Mouse (Mus musculus): ENCODE data around the gene Mrps15. TPM values are rescaled to one million over a fixed set of nuclear protein-coding genes. Genes with fewer than 3 reads are reported as not detected.

The Mrps15 gene
- polyA plus RNA-seq, 1 experiment: 86.8 TPM

DNA sequence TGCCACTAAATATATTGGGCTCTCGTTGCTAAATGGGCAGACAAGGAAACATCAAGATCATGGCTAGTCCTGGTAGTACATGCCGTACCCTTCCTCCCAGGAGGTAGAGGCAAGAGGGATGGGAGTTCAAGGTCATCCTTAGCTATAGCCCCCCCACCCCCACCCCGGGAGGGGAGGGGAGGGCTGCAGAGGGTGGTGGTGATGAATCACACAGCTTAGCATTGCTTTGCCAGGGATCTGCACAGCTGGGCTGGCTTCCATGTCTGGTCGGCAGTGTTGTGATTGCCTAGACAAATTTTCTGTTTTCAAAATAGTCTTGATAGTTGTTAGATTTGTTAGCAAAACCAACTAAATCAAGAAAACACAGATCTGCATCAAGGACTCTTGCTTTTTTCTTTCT is 32.5 kb downstream of the Mrps15 start:
- no peak overlapping the region for H3K4me3 ChIP-seq
- H3K27me3 ChIP-seq (ENCODE audit: control insufficient read depth, insufficient read depth, insufficient read length): no peaks in the 10 kb centered on the region
- H3K4me2 ChIP-seq (ENCODE audit: low read depth): no peak overlapping the region
- no peaks in the 10 kb centered on the region for H3K36me3 ChIP-seq (ENCODE audit: control insufficient read depth, insufficient read depth)
- H3K79me2 ChIP-seq (ENCODE audit: control insufficient read depth, insufficient read depth): no peaks in the 10 kb centered on the region
- no peak overlapping the region for H3ac ChIP-seq (ENCODE audit: control insufficient read depth, insufficient read length)
- TF ChIP-seq REST (IDR thresholded peaks at IDR 0.05; ENCODE audit: insufficient read depth, insufficient read length): no peak
- TF ChIP-seq TCF3 (IDR thresholded peaks at IDR 0.05; ENCODE audit: insufficient read length, low read depth): no peak
- TF ChIP-seq E2F4 (IDR thresholded peaks at IDR 0.05; ENCODE audit: insufficient read depth): no peak
- no peak for TF ChIP-seq MYOG (IDR thresholded peaks at IDR 0.05; ENCODE audit: control insufficient read depth in 1 of 3, insufficient read depth in 1 of 3, insufficient read length in 2 of 3, low read depth in 2 of 3)
- no peak for TF ChIP-seq POLR2A (IDR thresholded peaks at IDR 0.05; ENCODE audit: insufficient read length, low read depth)
- TF ChIP-seq CEBPB (IDR thresholded peaks at IDR 0.05; ENCODE audit: insufficient read depth, poor library complexity, severe bottlenecking): no peak
- no peak for TF ChIP-seq SRF (IDR thresholded peaks at IDR 0.05; ENCODE audit: control insufficient read depth, insufficient read length, low read depth)
- no peak for TF ChIP-seq USF1 (IDR thresholded peaks at IDR 0.05; ENCODE audit: low read depth)
- TF ChIP-seq POLR2AphosphoS2 (IDR thresholded peaks at IDR 0.05; ENCODE audit: insufficient read length, low read depth): no peak
- TF ChIP-seq MAX (IDR thresholded peaks at IDR 0.05; ENCODE audit: low read depth): no peak
- no peak for TF ChIP-seq TCF12 (IDR thresholded peaks at IDR 0.05; ENCODE audit: insufficient read depth, poor library complexity, severe bottlenecking)
- TF ChIP-seq MYOD1 (IDR thresholded peaks at IDR 0.05; ENCODE audit: control insufficient read depth in 1 of 3, insufficient read length in 2 of 3, low read depth in 2 of 3): no peak

DNA sequence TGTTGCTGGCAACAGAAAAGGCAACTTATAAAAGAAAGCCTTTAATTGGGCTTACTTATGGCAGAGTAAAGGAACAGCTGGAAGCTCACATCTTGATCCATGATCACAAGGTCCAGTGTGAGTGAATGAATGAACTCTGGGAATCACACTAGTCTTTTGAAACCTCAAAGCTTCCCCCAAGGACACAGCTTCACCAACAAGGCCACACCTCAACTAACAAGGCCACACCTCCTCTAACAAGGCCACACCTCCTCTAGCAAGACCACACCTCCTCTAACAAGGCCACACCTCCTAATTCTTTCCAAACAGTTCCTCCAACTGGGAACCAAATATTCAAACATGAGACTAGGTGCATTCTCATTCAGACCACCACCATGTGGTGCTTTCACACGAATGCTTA is 34.9 kb downstream of the Mrps15 start:
- H3K27me3 ChIP-seq (ENCODE audit: control insufficient read depth, insufficient read depth, insufficient read length): no peaks in the 10 kb centered on the region
- TF ChIP-seq E2F4 (IDR thresholded peaks at IDR 0.05; ENCODE audit: insufficient read depth): no peak
- H3K4me2 ChIP-seq (ENCODE audit: low read depth): no peak overlapping the region
- H3K4me3 ChIP-seq: no peak overlapping the region
- H3K79me2 ChIP-seq (ENCODE audit: control insufficient read depth, insufficient read depth): no peaks in the 10 kb centered on the region
- H3K36me3 ChIP-seq (ENCODE audit: control insufficient read depth, insufficient read depth): no peaks in the 10 kb centered on the region
- H3ac ChIP-seq (ENCODE audit: control insufficient read depth, insufficient read length): no peak overlapping the region

DNA sequence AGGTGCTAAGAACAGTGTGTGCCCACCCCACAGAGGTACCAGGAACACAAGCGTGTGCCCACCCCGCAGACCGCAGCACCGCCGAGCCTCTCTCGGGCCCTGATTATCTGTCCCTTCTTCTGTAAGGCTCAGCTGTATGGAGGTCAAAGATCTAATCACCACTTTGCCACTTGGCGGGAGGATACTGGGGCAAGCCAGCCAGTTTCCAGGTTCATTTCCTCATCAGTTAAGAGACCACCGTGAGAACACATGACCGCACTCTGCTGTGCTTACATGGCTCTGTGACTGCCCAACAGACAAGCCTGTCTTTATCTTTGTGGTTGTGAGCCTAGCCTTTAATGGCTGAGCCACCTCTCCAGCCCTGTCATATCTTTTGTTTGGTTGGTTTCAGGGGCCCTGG is 36.3 kb downstream of the Mrps15 start:
- no peak overlapping the region for H3K4me3 ChIP-seq
- TF ChIP-seq SRF (IDR thresholded peaks at IDR 0.05; ENCODE audit: control insufficient read depth, insufficient read length, low read depth) (no peak), TCF3 (IDR thresholded peaks at IDR 0.05; ENCODE audit: insufficient read length, low read depth) (no peak), CEBPB (IDR thresholded peaks at IDR 0.05; ENCODE audit: insufficient read depth, poor library complexity, severe bottlenecking) (no peak), E2F4 (IDR thresholded peaks at IDR 0.05; ENCODE audit: insufficient read depth) (no peak), TCF12 (IDR thresholded peaks at IDR 0.05; ENCODE audit: insufficient read depth, poor library complexity, severe bottlenecking) (no peak), USF1 (IDR thresholded peaks at IDR 0.05; ENCODE audit: low read depth) (no peak), POLR2AphosphoS2 (IDR thresholded peaks at IDR 0.05; ENCODE audit: insufficient read length, low read depth) (no peak)
- no peak overlapping the region for H3ac ChIP-seq (ENCODE audit: control insufficient read depth, insufficient read length)
- no peaks in the 10 kb centered on the region for H3K36me3 ChIP-seq (ENCODE audit: control insufficient read depth, insufficient read depth)
- H3K27me3 ChIP-seq (ENCODE audit: control insufficient read depth, insufficient read depth, insufficient read length): no peaks in the 10 kb centered on the region
- H3K4me2 ChIP-seq (ENCODE audit: low read depth): no peak overlapping the region
- H3K79me2 ChIP-seq (ENCODE audit: control insufficient read depth, insufficient read depth): no peaks in the 10 kb centered on the region

DNA sequence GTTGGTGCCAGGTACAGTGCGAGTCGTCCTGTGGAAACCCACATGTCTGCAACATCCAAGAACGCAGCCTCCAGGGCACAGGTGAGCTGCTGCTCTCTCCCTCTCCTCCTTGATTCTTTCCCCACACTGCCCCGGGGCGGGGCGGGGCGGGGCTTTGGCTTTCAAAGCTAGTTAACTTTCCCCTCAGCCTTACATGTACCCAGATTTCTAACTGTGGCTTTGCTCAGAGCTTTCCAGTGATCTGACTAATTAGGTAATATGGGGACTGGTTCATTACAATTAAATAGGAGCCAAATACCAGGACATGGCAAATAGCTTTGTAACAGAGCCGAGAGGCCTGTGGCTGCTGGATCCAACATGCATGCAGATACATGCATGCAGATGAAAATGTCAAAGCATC is 37.7 kb downstream of the Mrps15 start:
- no peak overlapping the region for H3ac ChIP-seq (ENCODE audit: control insufficient read depth, insufficient read length)
- H3K36me3 ChIP-seq (ENCODE audit: control insufficient read depth, insufficient read depth): no peaks in the 10 kb centered on the region
- no peaks in the 10 kb centered on the region for H3K27me3 ChIP-seq (ENCODE audit: control insufficient read depth, insufficient read depth, insufficient read length)
- no peak for TF ChIP-seq MYOD1 (IDR thresholded peaks at IDR 0.05; ENCODE audit: control insufficient read depth in 1 of 3, insufficient read length in 2 of 3, low read depth in 2 of 3)
- no peak for TF ChIP-seq POLR2A (IDR thresholded peaks at IDR 0.05; ENCODE audit: insufficient read length, low read depth)
- no peak for TF ChIP-seq CEBPB (IDR thresholded peaks at IDR 0.05; ENCODE audit: insufficient read depth, poor library complexity, severe bottlenecking)
- TF ChIP-seq TCF12 (IDR thresholded peaks at IDR 0.05; ENCODE audit: insufficient read depth, poor library complexity, severe bottlenecking): no peak
- no peak for TF ChIP-seq POLR2AphosphoS2 (IDR thresholded peaks at IDR 0.05; ENCODE audit: insufficient read length, low read depth)
- TF ChIP-seq E2F4 (IDR thresholded peaks at IDR 0.05; ENCODE audit: insufficient read depth): no peak
- TF ChIP-seq SRF (IDR thresholded peaks at IDR 0.05; ENCODE audit: control insufficient read depth, insufficient read length, low read depth): no peak
- TF ChIP-seq MAX (IDR thresholded peaks at IDR 0.05; ENCODE audit: low read depth): no peak
- no peak for TF ChIP-seq REST (IDR thresholded peaks at IDR 0.05; ENCODE audit: insufficient read depth, insufficient read length)
- TF ChIP-seq USF1 (IDR thresholded peaks at IDR 0.05; ENCODE audit: low read depth): no peak
- H3K4me2 ChIP-seq (ENCODE audit: low read depth): no peak overlapping the region
- no peak overlapping the region for H3K4me3 ChIP-seq
- no peaks in the 10 kb centered on the region for H3K79me2 ChIP-seq (ENCODE audit: control insufficient read depth, insufficient read depth)

DNA sequence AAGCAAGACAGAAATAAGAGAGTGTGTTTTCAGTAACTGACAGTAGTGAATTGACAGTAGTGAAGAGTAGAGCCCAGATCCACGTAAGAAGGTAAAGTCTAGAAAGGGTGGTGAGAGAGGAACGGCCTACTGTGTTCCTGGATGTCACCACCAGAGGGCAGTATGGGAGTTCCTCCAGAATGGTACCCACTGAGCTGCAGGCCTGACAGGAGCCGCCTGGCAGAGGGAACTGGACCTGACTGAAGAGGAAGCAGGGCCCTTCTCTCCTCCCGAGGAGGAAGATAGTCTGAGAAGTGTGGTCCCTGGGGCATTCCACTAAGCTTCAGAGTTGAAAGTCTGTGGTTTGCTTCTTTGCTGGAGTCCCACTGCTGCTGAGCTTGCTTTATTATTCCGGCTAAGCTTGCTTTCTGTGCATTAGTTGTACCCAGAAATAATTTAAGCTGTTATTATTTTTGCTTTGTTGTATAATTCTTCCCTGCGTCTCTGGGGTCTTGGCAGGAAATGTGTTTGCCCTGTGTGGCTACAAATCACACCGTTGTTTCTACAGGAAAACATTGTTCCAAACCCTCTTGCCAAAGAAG is 39.4 kb downstream of the Mrps15 start:
- Histone ChIP-seq H3K79me2 (ENCODE audit: control insufficient read depth, insufficient read depth) (no peaks in the 10 kb centered on the region), H3K36me3 (ENCODE audit: control insufficient read depth, insufficient read depth) (no peaks in the 10 kb centered on the region), H3K4me3 (no peak overlapping the region), H3K4me2 (ENCODE audit: low read depth) (no peak overlapping the region), H3ac (ENCODE audit: control insufficient read depth, insufficient read length) (no peak overlapping the region), H3K27me3 (ENCODE audit: control insufficient read depth, insufficient read depth, insufficient read length) (no peaks in the 10 kb centered on the region)
- TF ChIP-seq TCF12 (IDR thresholded peaks at IDR 0.05; ENCODE audit: insufficient read depth, poor library complexity, severe bottlenecking) (no peak), CEBPB (IDR thresholded peaks at IDR 0.05; ENCODE audit: insufficient read depth, poor library complexity, severe bottlenecking) (no peak), USF1 (IDR thresholded peaks at IDR 0.05; ENCODE audit: low read depth) (no peak), MAX (IDR thresholded peaks at IDR 0.05; ENCODE audit: low read depth) (no peak), POLR2AphosphoS2 (IDR thresholded peaks at IDR 0.05; ENCODE audit: insufficient read length, low read depth) (no peak), MYOG (IDR thresholded peaks at IDR 0.05; ENCODE audit: control insufficient read depth in 1 of 3, insufficient read depth in 1 of 3, insufficient read length in 2 of 3, low read depth in 2 of 3) (no peak), TCF3 (IDR thresholded peaks at IDR 0.05; ENCODE audit: insufficient read length, low read depth) (no peak), POLR2A (IDR thresholded peaks at IDR 0.05; ENCODE audit: insufficient read length, low read depth) (no peak), E2F4 (IDR thresholded peaks at IDR 0.05; ENCODE audit: insufficient read depth) (no peak), SRF (IDR thresholded peaks at IDR 0.05; ENCODE audit: control insufficient read depth, insufficient read length, low read depth) (no peak)

All from myocyte (in vitro differentiated cells).